Mouse (Mus musculus) naive thymus-derived CD4-positive, alpha-beta T cell, adult 2 months (primary cell): Measurements from ENCODE around the gene Prh1.
"Not testable (repeated sequence)": the region's sequence is repeated elsewhere in the genome, so short reads cannot be mapped to it uniquely, and the experiment has no call there.

ENCODE experiments used
- DNase-seq: peaks from one replicate; pipeline ENCODE4 v3.0.0-alpha.2; 2011; ENCODE audit warnings: low read depth

Gene Prh1

DNA sequence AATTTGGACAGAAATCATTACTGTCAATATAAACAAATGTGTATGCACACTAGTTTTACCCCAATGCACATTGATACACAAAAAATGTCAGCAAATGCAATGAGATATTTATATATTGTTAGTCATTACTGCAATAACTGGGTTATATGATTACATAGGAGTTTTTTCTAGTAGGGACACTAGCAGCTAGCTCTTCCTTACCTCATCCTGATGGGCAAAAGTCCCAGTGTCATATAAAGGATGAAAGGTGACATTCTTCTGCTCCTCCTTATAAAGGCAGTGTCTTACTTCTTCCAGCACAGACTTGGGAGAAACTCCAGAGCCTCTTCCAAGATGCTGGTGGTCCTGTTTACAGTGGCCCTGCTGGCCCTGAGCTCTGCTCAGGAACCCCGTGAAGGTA, at the start of gene Prh1:
TSS of gene Prh1 (plus strand) at position 301 of the 400 bp plus-strand sequence.
- DNase-seq: not testable (repeated sequence)

DNA sequence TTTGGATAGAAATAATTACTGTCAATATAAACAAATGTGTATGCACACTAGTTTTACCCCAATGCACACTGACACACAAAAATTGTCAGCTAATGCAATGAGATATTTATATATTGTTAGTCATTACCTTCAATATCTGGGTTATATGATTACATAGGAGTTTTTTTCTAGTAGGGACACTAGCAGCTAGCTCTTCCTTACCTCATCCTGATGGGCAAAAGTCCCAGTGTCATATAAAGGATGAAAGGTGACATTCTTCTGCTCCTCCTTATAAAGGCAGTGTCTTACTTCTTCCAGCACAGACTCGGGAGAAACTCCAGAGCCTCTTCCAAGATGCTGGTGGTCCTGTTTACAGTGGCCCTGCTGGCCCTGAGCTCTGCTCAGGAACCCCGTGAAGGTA, 26.0 kb downstream of the Prh1 start, which contains the start of gene Prp2:
TSS of gene Prp2 (plus strand) at position 301 of the 400 bp plus-strand sequence.
- not testable (repeated sequence) for DNase-seq
